Mouse (Mus musculus): ENCODE data around the gene Atg13.

The Atg13 gene

DNA sequence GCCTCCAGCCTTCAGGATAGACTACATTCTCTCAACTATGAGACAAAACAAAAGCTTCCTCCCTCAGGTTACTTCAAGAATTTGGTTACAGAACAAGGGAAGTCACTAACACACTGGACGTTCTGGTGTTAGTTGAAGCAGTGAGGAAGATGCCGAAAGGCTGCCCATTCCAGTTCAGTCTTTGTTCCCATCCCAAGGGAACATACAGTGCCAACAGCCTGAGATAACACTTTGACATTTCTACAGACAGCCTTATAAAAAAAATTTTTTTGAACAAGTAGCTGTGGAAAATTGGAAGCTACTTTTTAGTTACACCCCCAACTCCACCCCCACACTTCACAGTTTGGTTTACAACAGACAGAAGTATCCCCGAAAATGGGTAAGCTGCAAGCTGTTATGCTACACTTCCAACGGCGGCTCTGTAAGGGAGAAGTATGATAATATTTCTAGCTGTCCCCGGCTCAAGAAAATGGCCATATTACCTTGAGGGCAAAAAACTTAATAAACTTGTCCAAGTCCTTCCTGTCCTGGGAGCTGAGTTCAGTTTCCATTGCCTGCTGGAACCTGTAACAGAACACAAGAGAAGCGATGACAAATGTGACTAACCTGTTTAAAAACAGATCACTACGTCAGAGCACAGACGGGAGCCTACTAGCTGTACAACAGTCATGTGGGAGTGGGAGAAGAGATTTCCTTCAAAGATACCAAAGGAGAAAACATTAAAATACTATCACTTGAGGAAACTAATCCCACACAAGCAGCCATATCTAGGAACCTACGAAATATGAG is 14.7 kb downstream of the Atg13 start:
- DNase-seq (ENCODE audit: low read depth, low spot score) = no peak

DNA sequence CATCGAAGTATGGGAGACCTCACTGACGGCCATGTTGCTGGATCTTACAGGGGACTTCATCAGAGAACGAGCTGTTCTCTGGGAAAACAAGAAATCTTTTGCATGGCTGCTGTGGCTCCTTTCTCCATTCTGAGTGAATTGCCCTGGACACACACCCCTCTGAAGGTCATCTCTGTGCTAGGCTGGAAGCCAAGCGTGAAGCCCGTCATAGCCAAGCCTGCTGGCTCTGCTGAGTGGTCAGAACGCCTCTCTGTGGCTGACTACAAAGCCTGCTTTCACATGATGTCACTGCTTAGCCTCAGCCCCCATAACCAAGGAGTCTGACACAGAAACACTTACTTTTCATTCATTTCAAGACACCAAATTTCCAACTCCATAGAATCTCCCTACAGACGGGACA is 20.9 kb downstream of the Atg13 start:
- DNase-seq (ENCODE audit: low read depth, low spot score) = no peak

DNA sequence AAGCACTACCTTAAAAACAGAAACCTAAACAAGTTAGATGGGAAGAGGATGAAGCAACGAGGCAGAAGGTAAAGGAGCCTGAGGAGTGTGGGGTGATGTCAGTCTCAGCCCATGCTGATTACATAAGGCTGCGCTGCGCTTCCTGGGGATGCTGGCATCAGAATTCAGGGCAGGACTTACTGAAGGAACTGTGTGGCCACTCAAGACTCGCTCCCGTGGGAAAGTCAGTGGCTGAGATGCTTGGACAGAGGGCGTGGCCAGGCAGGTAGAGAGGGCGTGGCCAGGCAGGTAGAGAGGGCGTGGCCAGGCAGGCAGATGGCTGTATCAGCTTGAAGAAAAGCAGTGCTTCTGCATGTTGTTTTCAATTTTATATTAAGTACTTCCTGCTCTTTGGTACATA is 26.5 kb downstream of the Atg13 start:
- no peak for DNase-seq (ENCODE audit: low read depth, low spot score)

DNA sequence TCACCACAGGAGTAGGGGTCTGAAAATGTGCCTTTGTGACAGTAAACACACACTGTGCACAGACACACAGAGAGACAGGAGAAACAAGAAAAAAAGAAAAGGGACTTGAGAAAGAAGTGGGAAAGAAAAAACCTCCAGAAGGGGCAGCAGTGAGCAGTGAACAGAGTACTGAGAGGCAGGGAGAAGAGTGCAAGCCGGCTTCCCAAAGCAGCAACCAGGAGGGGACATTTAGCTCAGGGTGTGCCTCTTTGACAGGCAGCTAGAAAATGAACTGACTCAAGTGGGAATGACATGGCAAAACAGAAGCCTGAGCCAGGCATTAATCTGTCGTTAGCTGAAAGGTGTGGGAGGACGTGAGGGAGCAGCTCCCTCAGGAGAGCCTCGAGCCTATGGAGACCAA is 27.5 kb downstream of the Atg13 start:
- peak; percentile 82 for DNase-seq (ENCODE audit: low read depth, low spot score)

DNA sequence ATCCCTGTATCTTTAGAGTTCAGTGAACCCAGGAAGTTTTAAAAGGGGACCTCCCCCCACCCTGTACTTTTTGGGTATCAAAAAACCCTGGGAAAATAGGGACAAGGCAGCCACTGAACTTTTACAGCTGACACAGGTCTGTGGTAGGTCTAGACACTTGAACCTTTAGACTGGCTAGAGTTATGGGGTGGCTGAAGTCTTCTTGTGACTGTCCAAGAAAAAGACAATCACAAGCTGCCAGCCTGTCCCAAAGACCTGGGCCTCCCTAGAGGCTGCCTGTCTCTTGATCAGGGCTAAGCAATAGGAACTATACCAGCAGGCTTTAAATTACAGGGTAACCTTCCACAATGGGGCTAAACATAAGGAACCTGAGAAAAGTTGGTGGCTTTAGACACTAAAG is 33.4 kb downstream of the Atg13 start:
- DNase-seq (ENCODE audit: low read depth, low spot score) = no peak

DNA sequence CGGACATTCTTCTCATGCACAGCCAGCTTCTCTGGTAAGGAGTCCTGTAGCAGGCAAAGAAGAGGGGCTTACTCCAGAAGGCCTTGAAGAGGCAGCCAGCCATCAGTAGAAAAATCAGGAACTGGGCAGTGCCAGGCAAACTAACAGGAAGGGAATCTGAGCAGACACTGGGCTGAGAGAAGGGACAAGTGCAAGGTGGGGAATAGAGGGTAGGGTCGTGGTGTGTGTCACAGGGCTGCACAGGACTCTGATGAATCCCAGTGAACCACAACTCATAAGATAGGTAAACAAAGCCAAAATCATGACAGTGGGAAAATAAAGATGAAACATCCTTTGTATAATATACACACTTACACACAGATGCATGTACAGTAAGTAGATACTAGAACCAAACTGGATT is 34.0 kb downstream of the Atg13 start:
- DNase-seq (ENCODE audit: low read depth, low spot score) = no peak

DNA sequence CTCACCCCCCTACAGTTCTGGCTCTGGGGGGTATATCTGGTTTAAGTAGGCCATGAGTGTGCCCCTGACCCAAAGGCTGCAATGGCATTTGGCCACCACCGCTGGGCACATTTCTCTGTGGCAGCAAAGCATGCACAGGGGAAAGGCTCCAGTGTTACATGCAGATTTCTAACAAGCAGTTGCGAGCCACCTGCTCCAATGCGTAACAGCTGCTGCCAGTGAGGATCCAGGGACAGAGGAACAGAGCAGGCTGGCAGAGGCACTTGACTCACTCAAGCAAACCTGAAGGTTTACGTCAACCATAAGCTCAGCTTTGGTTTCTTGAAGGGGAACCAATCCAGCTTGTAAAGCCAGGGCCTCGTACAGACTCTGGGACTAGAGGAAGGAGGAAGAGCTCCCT is 35.5 kb downstream of the Atg13 start:
- DNase-seq (ENCODE audit: low read depth, low spot score) = no peak

DNA sequence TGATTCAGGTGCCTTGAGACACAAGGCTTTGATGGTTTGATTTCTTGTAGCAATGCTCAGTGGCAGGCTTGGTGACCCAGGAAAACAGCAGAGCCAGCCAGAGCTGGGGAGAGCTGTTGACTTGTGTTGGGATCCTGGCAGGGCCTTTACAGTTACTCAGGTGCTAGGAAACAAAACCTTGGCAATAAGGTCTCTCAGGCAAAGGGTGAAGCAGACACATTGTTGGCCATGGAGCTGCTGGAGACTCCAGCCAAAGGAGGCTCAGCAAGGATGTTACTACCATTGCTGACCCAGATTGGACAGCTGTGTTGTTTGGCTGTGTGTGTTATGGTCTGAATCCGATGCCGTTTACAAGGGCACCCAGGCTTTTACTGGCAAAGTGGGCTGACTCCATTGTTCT is 36.8 kb downstream of the Atg13 start:
- no peak for DNase-seq (ENCODE audit: low read depth, low spot score)

DNA sequence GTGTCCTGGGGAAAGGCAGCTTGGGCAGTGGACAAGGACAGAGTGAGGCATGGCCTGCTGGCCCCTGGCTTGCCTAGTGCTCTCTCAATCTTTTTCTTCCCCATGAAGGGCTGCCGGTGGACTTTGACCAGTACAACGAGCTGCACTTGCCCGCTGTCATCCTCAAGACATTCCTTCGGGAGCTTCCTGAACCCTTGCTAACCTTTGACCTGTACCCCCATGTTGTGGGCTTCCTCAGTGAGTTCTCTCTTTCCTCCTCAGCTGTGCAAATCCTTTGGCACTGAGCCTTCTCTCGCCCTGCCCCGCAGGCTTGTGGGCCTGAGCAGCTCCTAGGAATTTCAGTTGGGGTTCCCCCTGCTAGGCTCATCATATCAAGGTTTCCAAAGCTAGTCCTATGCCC is 40.3 kb downstream of the Atg13 start:
- no peak for DNase-seq (ENCODE audit: low read depth, low spot score)

DNA sequence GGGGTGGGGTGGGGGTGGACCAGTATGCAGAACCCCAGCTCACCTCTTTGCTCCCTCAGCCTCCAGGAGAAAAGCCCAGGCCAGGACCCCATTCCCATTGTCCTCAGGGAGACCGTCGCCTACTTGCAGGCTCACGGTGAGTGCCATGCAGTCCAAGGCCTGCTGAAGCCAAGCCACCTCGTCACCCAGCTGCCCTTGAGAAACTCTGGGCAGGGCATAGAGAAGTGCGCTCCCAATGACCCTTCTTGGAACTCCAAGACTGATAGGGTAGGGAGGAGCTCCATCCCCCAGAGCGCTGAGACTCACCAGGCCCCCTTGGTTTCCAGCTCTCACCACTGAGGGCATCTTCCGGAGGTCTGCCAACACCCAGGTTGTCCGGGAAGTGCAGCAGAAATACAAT is 41.0 kb downstream of the Atg13 start:
- no peak for DNase-seq (ENCODE audit: low read depth, low spot score)

DNA sequence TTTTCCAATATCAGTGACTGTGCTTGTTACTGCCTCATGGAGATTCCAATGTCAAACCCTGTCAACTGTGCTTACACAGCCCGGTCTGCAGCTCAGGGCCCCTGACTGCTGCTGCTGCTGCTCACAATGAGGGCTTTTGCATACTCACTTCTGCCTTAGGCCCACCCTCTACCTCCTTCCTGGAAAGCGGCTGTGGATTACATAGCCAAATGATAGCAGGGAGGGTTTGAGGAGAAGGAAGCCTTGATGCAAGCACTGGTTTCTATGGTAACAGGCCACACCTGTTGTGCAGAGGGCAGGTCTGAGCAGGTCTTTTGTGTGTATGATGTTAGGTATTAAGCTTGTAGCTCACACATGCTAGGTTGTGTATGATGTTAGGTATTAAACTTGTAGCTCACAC is 42.6 kb downstream of the Atg13 start:
- peak; percentile 84 for DNase-seq (ENCODE audit: low read depth, low spot score)

DNA sequence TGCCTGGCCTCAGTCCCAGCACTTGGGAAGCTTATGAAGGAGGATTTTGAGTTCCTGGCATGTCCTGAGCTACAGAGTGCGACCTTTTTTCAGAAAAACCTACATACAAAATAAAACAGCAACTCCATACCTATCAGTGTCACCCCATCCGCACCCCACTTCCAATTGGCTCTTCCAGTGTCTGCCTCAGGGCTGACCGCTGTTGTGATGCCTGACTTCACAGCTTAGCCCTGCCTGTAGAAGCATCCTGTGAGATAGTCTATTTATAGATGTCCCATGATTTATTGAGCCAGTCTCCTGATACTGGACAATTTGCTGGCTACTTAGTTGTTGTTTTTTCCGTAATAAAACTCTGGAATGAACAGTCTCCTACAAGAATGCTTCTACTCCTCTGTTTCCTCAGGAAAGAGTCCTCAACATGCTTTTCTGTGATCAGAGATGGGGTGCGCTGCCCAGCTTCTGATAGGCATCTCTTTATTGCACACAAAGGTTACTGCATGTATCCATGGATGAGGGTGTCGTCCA is 43.9 kb downstream of the Atg13 start:
- no peak for DNase-seq (ENCODE audit: low read depth, low spot score)

DNA sequence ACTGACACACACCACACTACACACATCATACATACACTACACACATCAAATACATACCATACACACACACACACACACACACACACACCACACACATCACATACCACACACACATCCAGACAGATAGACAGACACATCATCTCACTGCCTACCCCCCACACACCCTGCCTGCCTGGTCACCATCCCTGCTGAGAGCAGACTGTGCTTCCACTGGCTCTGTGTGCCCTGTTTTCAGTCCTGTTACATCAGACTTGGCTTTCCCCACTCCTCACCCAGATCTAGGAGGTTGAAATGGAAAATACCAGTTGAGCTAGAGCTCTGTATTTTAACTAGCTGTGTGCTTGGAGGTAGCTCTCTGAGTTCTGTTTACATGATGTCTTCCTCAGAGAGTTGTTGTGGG is 45.6 kb downstream of the Atg13 start:
- no peak for DNase-seq (ENCODE audit: low read depth, low spot score)

DNA sequence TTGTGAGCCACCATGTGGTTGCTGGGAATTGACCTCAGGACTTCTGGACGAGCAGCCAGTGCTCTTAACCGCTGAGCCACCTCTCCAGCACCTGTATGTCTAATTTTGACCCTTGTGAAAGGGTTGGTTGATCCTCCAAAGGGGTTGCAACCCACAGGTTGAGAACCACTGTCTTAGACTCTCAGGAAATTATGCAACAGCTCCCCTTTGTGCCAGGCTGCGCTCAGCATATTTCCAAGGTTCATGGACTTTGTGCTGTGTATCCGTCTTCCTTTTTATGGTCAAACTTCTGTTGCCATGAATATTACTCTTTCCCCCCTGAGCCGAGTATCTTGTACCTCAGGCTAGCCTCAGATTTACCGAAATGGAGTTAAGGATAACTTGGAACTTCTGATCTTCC is 49.4 kb downstream of the Atg13 start:
- no peak for DNase-seq (ENCODE audit: low read depth, low spot score)

DNA sequence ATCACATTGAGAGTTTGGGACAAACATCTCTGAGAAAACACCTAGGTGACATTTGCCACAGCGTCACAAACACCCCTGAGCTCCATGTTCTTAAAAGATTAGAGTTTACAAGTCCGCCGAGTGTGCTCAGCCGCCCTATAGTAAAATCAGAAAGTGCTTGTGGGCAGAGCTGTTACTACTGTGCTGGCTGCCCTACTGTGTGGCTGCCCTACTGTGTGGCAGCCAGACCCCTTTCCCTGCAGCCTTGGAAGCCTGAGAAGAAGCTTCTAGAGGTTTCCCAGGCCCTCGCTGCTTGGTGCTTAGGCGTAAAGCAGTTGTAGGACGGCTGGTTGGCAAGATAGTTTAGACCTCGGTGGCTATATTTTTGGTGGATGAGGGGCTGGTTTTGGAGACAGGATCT is 50.7 kb downstream of the Atg13 start:
- DNase-seq (ENCODE audit: low read depth, low spot score) = no peak

DNA sequence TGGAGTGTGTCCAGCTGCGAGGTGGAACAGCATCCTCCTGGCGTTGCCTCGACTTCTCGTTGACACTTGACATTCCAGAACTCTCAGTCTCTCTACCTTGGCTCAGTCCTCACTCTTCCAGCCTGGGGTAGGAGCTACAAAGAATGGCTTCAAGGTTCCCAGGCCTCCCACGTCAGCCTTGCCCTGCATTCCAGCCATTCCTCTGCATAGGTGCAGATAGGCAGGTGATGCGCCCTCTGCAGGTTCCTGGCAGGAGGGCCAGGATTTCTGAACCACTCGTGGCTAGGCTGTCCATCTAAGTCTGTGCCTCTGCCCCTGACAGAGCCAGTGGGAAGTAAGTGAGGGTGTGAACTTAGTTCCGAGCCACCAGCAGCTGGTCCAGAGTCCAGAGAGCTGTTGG is 53.6 kb downstream of the Atg13 start:
- peak; percentile 95 for DNase-seq (ENCODE audit: low read depth, low spot score)

DNA sequence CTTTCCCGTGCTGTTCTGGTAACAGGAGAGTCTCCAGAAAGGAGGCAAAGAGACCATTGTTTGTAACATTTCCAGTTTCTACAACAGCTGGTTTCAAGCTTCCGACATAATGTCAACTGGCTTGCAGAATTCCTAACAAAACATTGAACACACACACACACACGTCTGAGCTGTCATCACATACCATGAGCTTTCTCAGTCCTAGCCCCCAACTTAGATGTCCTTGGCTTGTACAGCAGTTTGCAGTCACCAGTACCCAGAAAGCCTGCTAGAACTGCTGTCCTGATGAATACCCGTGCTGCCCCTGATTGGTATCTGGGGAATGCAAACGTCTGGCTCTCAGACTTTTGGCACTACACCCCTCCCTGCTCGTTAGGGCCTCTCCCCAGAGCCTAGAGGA is 54.5 kb downstream of the Atg13 start:
- DNase-seq (ENCODE audit: low read depth, low spot score) = no peak

DNA sequence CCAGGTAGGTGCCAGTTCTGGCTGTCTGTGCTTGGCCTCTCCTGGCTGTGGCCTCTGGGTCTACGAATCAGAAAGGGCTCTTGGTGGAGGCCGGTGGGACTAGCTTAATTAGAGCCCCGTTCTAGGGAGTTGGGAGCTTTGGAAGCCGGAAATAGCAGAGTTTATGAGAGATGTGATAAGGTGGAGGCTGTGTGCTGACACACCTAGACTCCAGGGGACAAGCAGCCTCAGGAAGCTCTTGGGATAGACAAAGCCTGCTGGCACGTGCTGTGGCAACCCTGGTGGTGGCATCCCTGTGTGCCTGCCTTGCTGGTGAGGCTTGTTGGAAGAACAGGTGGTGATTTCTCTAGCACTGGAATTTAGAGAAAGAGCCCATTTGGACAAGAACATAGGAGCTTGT is 55.0 kb downstream of the Atg13 start:
- DNase-seq (ENCODE audit: low read depth, low spot score) = no peak

DNA sequence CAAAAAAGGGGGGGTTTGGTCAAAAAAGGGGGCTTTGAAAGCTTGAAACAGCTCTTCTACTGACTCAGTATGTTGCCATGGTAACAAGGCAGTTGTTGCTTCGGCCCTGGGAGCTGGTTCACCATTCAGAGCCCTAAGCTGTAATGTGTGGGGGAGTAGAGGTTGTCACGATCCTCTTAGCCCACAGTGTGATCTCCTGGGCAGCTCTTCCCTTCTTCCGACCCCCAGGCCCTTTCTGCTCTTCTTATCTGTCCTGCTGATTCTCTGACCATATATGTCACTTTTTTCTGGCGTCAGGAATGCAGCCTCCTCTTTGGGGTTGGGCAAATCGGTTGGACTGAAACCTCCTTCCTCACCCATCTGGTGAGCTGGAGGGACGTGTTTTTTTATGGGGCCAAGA is 57.5 kb downstream of the Atg13 start:
- peak; percentile 62 for DNase-seq (ENCODE audit: low read depth, low spot score)

DNA sequence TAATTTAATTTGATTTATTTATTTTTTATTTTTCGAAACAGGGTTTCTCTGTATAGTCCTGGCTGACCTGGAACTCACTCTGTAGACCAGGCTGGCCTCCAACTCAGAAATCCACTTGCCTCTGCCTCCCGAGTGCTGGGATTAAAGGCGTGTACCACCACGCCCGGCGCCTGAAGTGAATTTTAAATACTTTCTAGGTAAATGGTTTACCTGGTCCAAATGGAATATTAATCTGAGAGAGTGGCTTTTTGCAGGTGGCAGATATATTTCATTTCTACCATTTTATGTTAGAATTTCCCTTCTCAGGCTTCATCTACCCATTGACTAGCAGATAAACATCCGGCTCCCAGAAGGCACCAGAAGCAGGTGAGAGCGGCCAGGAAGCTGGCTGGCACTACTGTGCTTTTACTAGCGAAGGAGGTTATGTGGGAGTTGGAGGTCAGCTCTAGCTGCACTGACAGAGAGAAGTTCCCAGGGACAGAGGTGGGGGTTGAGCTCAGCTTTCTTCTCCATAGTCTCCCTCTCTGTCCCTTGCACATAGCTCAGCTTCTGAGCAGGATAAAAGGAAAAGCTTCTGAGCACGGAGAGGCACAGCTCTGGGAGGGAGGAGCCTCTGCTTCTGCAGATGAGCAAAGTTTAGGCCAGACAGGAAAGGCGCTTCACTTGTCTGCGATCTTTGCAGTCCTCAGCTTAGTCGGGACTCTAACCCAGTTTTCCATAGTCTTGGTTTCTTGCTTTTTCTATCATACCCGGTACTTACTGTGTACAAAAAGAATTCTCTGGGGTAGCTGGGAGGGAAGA is 58.7 kb downstream of the Atg13 start:
- no peak for DNase-seq (ENCODE audit: low read depth, low spot score)

DNA sequence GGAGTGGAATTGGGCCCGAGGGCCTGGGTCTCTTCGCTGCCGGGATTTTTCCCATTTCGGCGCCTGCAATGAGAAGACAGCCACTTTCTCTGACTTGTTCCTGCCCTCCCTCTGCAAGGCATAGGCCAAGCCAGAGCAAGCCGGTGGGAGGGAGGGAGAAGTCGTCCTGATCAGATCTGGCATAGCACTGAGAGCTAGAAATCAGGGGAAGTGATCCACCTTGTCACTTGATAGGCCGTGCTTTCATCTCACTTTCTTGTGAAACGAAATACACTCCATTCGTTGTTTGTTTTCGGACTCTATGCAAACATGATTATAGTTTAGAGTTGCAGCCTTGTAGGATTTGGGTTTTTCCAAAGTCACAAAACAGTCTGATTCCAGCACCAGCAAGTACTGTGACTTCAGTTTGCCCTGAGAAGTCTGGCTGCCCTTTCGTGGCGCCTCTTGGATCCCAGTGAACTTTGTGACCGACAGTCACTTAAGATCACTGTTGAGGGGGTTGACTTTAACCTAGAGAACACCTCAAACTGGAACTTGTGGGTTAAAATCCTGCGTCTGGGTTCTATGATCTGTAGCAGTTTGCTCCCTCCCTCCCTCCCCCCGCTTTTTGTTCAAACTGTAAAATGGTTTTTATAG is 59.9 kb downstream of the Atg13 start:
- no peak for DNase-seq (ENCODE audit: low read depth, low spot score)

DNA sequence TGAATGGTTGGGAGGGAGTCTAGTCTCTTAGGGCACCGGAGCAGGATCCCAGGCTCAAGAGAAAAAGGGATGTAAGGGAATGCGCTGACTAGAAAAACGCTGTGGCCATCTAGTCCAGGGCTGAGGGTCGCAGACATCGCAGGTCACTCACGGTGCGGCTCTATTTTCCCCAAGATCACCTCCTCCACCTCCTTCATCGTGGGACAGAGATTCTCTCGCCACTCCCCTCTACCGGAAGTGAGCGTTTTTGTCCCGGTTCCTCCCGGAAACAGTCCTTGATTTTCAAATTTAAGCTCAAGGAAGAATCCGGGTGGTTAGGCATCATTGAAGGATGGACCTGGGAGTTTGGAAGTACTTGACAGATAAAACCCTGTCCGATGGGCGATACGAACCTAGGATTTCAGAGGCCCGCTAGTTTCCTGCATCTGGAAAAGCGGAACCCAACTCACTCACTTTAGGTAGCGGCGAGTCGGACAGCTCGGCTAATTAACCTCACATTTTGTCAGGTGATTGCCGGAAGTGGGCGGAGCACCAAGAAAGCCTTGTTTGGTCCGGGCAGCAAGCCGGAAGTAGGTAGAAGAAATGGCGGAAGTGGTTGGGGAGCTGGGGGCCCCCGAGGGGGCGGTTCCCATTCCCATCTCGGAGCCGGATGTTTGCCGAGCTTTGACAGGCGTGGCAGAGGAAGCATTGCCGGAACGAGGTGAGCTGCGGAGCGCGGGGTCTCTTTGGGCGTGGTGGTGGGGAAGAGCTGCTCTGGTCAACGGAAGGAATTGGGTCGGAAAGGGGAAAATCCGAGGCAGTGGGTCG is 60.6 kb downstream of the Atg13 start, which contains the start of the genes Zfp408 and Arhgap1:
Gene Zfp408 (minus strand): TSS at position 239 of the 807 bp plus-strand sequence.
Gene Arhgap1 (plus strand): TSS at position 308 of the 807 bp plus-strand sequence.
- DNase-seq (ENCODE audit: low read depth, low spot score) = peak; percentile 100
